Mouse (Mus musculus): ENCODE measurements around the gene Ctso.

- TF ChIP-seq CTCF (IDR thresholded peaks at IDR 0.05): no peak
- TF ChIP-seq EP300 (IDR thresholded peaks at IDR 0.05): no peak
Measured at GRCm38 (mm10) chr3:81919681-81920080, 12.7 kb upstream of the Ctso start.

All from lung, postnatal 0 days (tissue).